11 mouse cellular contexts compared by ENCODE assay signal in genomic region chr16:48973548-48973947, GRCm38 (mm10). TPM values are rescaled to one million over a fixed set of nuclear protein-coding genes. Genes with fewer than 3 reads are reported as not detected.
A peak's percentile ranks its signal among the peaks of the same experiment; 100 is the strongest.
DNase-seq lines count a peak whose midpoint lies in the region; ATAC-seq and TF ChIP-seq lines count a peak whose summit lies in the region.
"Had no signal": no experiment of that assay in that cellular context is flagged by ENCODE, and none has a peak within 500 bp of the region (broad histone marks: within the 10 kb centered on the region; RNA-seq: fewer than 3 reads in every experiment).

No protein-coding gene starts in this region.

- H3K9ac ChIP-seq in midbrain, postnatal 0 days (replicated peaks; ENCODE audit: low read length, poor library complexity, severe bottlenecking), result no peak overlapping the region
- H3K9ac ChIP-seq in midbrain, embryonic 13.5 days (replicated peaks), result no peak overlapping the region
- H3K9ac ChIP-seq: hindbrain, embryonic 15.5 days; lung, embryonic 15.5 days had no signal

- no peak overlapping the region for H3K4me2 ChIP-seq in midbrain, postnatal 0 days (ENCODE audit: low read depth, low read length, poor library complexity, severe bottlenecking)
- no peak overlapping the region for H3K4me2 ChIP-seq in midbrain, embryonic 13.5 days (replicated peaks)
- H3K4me2 ChIP-seq: hindbrain, embryonic 15.5 days; lung, embryonic 15.5 days had no signal

- DNase-seq in gastrocnemius, adult 2 months, result no peak
- DNase-seq in gastrocnemius, adult 8-10 months (ENCODE audit: low spot score in 2 of 2), result no peak
- peak; percentile 15 for DNase-seq in midbrain, postnatal 0 days (ENCODE audit: low spot score)
- peak; percentile 32 for DNase-seq in retina, embryonic 14.5 days (ENCODE audit: low spot score)
- DNase-seq in ovary, postnatal 14 days (ENCODE audit: low spot score), result no peak
- DNase-seq in left cerebral cortex, postnatal 25 days (ENCODE audit: low spot score in 2 of 2), result no peak

- H3K27ac ChIP-seq in gastrocnemius, adult 2 months, result no peak overlapping the region
- H3K27ac ChIP-seq in midbrain, postnatal 0 days (ENCODE audit: low read depth, low read length), result no peak overlapping the region
- H3K27ac ChIP-seq in midbrain, embryonic 13.5 days, result no peak overlapping the region
- H3K27ac ChIP-seq: hindbrain, embryonic 15.5 days; lung, embryonic 15.5 days had no signal

- peaks cover 14% of the 10 kb centered on the region; the same call in 1 of the 2 replicates for H3K36me3 ChIP-seq in midbrain, postnatal 0 days (ENCODE audit: insufficient read depth, low read length)
- peaks cover 29% of the 10 kb centered on the region for H3K36me3 ChIP-seq in midbrain, embryonic 13.5 days

- H3K9me3 ChIP-seq in midbrain, postnatal 0 days (ENCODE audit: low read length), result no peaks in the 10 kb centered on the region
- H3K9me3 ChIP-seq in midbrain, embryonic 13.5 days, result no peaks in the 10 kb centered on the region
- H3K9me3 ChIP-seq: hindbrain, embryonic 15.5 days; lung, embryonic 15.5 days had no signal

- intact Hi-C loops in gastrocnemius, adult 2 months (cut with DNase I), result no loop called here
- intact Hi-C loops in left cerebral cortex, postnatal 25 days (cut with DNase I), result no loop called here

- 96% methylated on average over 1 of the region's 1 CpGs for WGBS in midbrain, postnatal 0 days
- WGBS in midbrain, embryonic 13.5 days, result 97% methylated on average over 1 of the region's 1 CpGs

- no peaks in the 10 kb centered on the region for H3K27me3 ChIP-seq in midbrain, postnatal 0 days (ENCODE audit: insufficient read depth, low read length)
- H3K27me3 ChIP-seq in midbrain, embryonic 13.5 days, result no peaks in the 10 kb centered on the region
- H3K27me3 ChIP-seq: hindbrain, embryonic 15.5 days; lung, embryonic 15.5 days had no signal

- H3K4me1 ChIP-seq in midbrain, postnatal 0 days (ENCODE audit: insufficient read depth, low read length), result no peaks in the 10 kb centered on the region
- no peaks in the 10 kb centered on the region for H3K4me1 ChIP-seq in midbrain, embryonic 13.5 days (replicated peaks)
- H3K4me1 ChIP-seq: hindbrain, embryonic 15.5 days; lung, embryonic 15.5 days had no signal

- peak; percentile 21; the same call in 1 of the 2 replicates for TF ChIP-seq CTCF in gastrocnemius, adult 2 months (IDR thresholded peaks at IDR 0.05)
- peak; percentile 52 for TF ChIP-seq CTCF in midbrain, postnatal 0 days (IDR thresholded peaks at IDR 0.05)

- no peak for ATAC-seq in midbrain, postnatal 0 days (ENCODE audit: low FRiP score)
- ATAC-seq in midbrain, embryonic 13.5 days, result no peak
- ATAC-seq in activated CD4-positive, CD25-positive, alpha-beta regulatory T cell, adult 4 months, result peak; percentile 75

- H3K4me3 ChIP-seq in gastrocnemius, adult 2 months, result no peak overlapping the region
- no peak overlapping the region for H3K4me3 ChIP-seq in midbrain, postnatal 0 days (ENCODE audit: low read depth, low read length)
- no peak overlapping the region for H3K4me3 ChIP-seq in midbrain, embryonic 13.5 days (replicated peaks)
- H3K4me3 ChIP-seq: erythroblast, embryonic 14.5 days; hindbrain, embryonic 15.5 days; lung, embryonic 15.5 days had no signal

RNA-seq across cellular contexts. Expression of gene Dzip3, which starts 20.4 kb away (rescaled TPM):
- 1 to 10 TPM; 3.7 to 4.4 TPM for total RNA-seq in gastrocnemius, adult 2 months (2021)
- 1 to 10 TPM; 2.9 to 4.0 (median 3.1) TPM for total RNA-seq in gastrocnemius, adult 8-10 months (2022)
- 109 and 137 TPM in 2 replicates for total RNA-seq in midbrain, postnatal 0 days (2014; rRNA removed)
- 48.3 and 53.5 TPM in 2 replicates for polyA plus RNA-seq in midbrain, postnatal 0 days (2015; fragmentation: Nextera tagmentation; extraction: Ambion mirVana)
- 50.8 and 52.9 TPM in 2 replicates for polyA plus RNA-seq in midbrain, embryonic 13.5 days (2015; fragmentation: Nextera tagmentation; extraction: Ambion mirVana)
- polyA plus RNA-seq in activated CD4-positive, CD25-positive, alpha-beta regulatory T cell, adult 4 months (2017; shearing (Covaris generic)), result 1 to 10 TPM; 3.8 to 4.1 TPM
- total RNA-seq in left cerebral cortex, postnatal 25 days (2021), result 10 to 100 TPM; 79.8 to 82.3 TPM

RNA-seq across cellular contexts. Expression of gene Cip2a, which starts 20.4 kb away (rescaled TPM):
- total RNA-seq in gastrocnemius, adult 2 months (2021), result under 1 TPM; 0.36 to 0.50 TPM
- total RNA-seq in gastrocnemius, adult 8-10 months (2022), result 1 to 10 TPM in 1 of 4 experiments, under 1 TPM in 3; 0.63 to 1.0 (median 0.80) TPM
- 2.8 and 6.0 TPM in 2 replicates for total RNA-seq in midbrain, postnatal 0 days (2014; rRNA removed)
- polyA plus RNA-seq in midbrain, postnatal 0 days (2015; fragmentation: Nextera tagmentation; extraction: Ambion mirVana), result 2.2 and 2.5 TPM in 2 replicates
- 14.9 and 18.3 TPM in 2 replicates for polyA plus RNA-seq in midbrain, embryonic 13.5 days (2015; fragmentation: Nextera tagmentation; extraction: Ambion mirVana)
- polyA plus RNA-seq in activated CD4-positive, CD25-positive, alpha-beta regulatory T cell, adult 4 months (2017; shearing (Covaris generic)), result 10 to 100 TPM; 11.4 to 13.6 TPM
- total RNA-seq in left cerebral cortex, postnatal 25 days (2021), result 1 to 10 TPM; 2.2 to 2.8 TPM

Comparison
In these comparisons a context has a peak if more than half of its experiments do, and no peak if none do; other contexts are left out.
1. DNase-seq: peak in midbrain, postnatal 0 days (single experiment) and retina, embryonic 14.5 days (single experiment); none in gastrocnemius, adult 2 months (single experiment), gastrocnemius, adult 8-10 months (0 of 2), ovary, postnatal 14 days (single experiment) and left cerebral cortex, postnatal 25 days (0 of 2).
2. RNA of gene Dzip3, which starts 20.4 kb away (total RNA-seq): 109 to 137 TPM in midbrain, postnatal 0 days and 79.8 to 82.3 TPM in left cerebral cortex, postnatal 25 days; 3.7 to 4.4 TPM in gastrocnemius, adult 2 months and 2.9 to 4.0 TPM in gastrocnemius, adult 8-10 months; every median in the first group is over 10 times any median in the second.